Mouse (Mus musculus): ENCODE measurements around the gene Shisal2a. TPM values are rescaled to one million over a fixed set of nuclear protein-coding genes. Genes with fewer than 3 reads are reported as not detected.

Gene Shisal2a
- polyA plus RNA-seq, 1 experiment: 1.4 TPM

GRCm38 (mm10) chr4:108403861-108404635 lies 20.9 kb upstream of the Shisal2a start:
- H3K27me3 ChIP-seq (ENCODE audit: control insufficient read depth, insufficient read depth, low read length, poor library complexity, severe bottlenecking): no peaks in the 10 kb centered on the region
- H3K4me1 ChIP-seq (ENCODE audit: control insufficient read depth, insufficient read depth, low read length): peaks cover 6% of the 10 kb centered on the region
- H3K4me3 ChIP-seq (ENCODE audit: low read depth, low read length): no peak overlapping the region
- no peak overlapping the region for H3K9ac ChIP-seq (ENCODE audit: low read depth, poor library complexity, severe bottlenecking)
- TF ChIP-seq EP300 (IDR thresholded peaks at IDR 0.05; ENCODE audit: insufficient read depth, low read depth, low read length): no peak
- no peak for TF ChIP-seq POLR2A (IDR thresholded peaks at IDR 0.05; ENCODE audit: insufficient read depth, low read length)
- TF ChIP-seq CTCF (IDR thresholded peaks at IDR 0.05; ENCODE audit: low read depth, low read length): no peak
- H3K9me3 ChIP-seq (replicated peaks; ENCODE audit: control insufficient read depth, insufficient read depth, low read length, poor library complexity, severe bottlenecking): no peaks in the 10 kb centered on the region
- no peaks in the 10 kb centered on the region for H3K36me3 ChIP-seq (ENCODE audit: control insufficient read depth, insufficient read depth, low read length, poor library complexity, severe bottlenecking)
- no peak overlapping the region for H3K27ac ChIP-seq (ENCODE audit: insufficient read depth, low read length)

- Histone ChIP-seq H3K9me3 (replicated peaks; ENCODE audit: control insufficient read depth, insufficient read depth, low read length, poor library complexity, severe bottlenecking) (no peaks in the 10 kb centered on the region), H3K4me1 (ENCODE audit: control insufficient read depth, insufficient read depth, low read length) (no peaks in the 10 kb centered on the region), H3K27me3 (ENCODE audit: control insufficient read depth, insufficient read depth, low read length, poor library complexity, severe bottlenecking) (no peaks in the 10 kb centered on the region), H3K27ac (ENCODE audit: insufficient read depth, low read length) (no peak overlapping the region), H3K36me3 (ENCODE audit: control insufficient read depth, insufficient read depth, low read length, poor library complexity, severe bottlenecking) (no peaks in the 10 kb centered on the region), H3K4me3 (ENCODE audit: low read depth, low read length) (no peak overlapping the region), H3K9ac (ENCODE audit: low read depth, poor library complexity, severe bottlenecking) (no peak overlapping the region)
- no peak for TF ChIP-seq POLR2A (IDR thresholded peaks at IDR 0.05; ENCODE audit: insufficient read depth, low read length)
- no peak for TF ChIP-seq CTCF (IDR thresholded peaks at IDR 0.05; ENCODE audit: low read depth, low read length)
- no peak for TF ChIP-seq EP300 (IDR thresholded peaks at IDR 0.05; ENCODE audit: insufficient read depth, low read depth, low read length)
These were observed 17.2 kb upstream of the Shisal2a start for GRCm38 (mm10) chr4:108400395-108400794.

- peaks cover 3% of the 10 kb centered on the region for H3K4me1 ChIP-seq (ENCODE audit: control insufficient read depth, insufficient read depth, low read length)
These were observed 11.1 kb upstream of the Shisal2a start for GRCm38 (mm10) chr4:108394236-108394635.

GRCm38 (mm10) chr4:108392558-108392957 lies 9.4 kb upstream of the Shisal2a start:
- H3K36me3 ChIP-seq (ENCODE audit: control insufficient read depth, insufficient read depth, low read length, poor library complexity, severe bottlenecking): no peaks in the 10 kb centered on the region
- H3K4me3 ChIP-seq (ENCODE audit: low read depth, low read length): no peak overlapping the region
- H3K27me3 ChIP-seq (ENCODE audit: control insufficient read depth, insufficient read depth, low read length, poor library complexity, severe bottlenecking): no peaks in the 10 kb centered on the region; the same call in 1 of the 2 replicates
- TF ChIP-seq EP300 (IDR thresholded peaks at IDR 0.05; ENCODE audit: insufficient read depth, low read depth, low read length): no peak
- TF ChIP-seq CTCF (IDR thresholded peaks at IDR 0.05; ENCODE audit: low read depth, low read length): no peak
- TF ChIP-seq POLR2A (IDR thresholded peaks at IDR 0.05; ENCODE audit: insufficient read depth, low read length): no peak
- no peaks in the 10 kb centered on the region; the same call in 1 of the 2 replicates for H3K9me3 ChIP-seq (replicated peaks; ENCODE audit: control insufficient read depth, insufficient read depth, low read length, poor library complexity, severe bottlenecking)
- H3K4me1 ChIP-seq (ENCODE audit: control insufficient read depth, insufficient read depth, low read length): peaks cover 3% of the 10 kb centered on the region
- H3K9ac ChIP-seq (ENCODE audit: low read depth, poor library complexity, severe bottlenecking): no peak overlapping the region
- no peak overlapping the region for H3K27ac ChIP-seq (ENCODE audit: insufficient read depth, low read length)

More at GRCm38 (mm10) chr4:108394236-108394635, 11.1 kb upstream of the Shisal2a start:
- H3K36me3 ChIP-seq (ENCODE audit: control insufficient read depth, insufficient read depth, low read length, poor library complexity, severe bottlenecking): no peaks in the 10 kb centered on the region
- TF ChIP-seq EP300 (IDR thresholded peaks at IDR 0.05; ENCODE audit: insufficient read depth, low read depth, low read length): no peak
- TF ChIP-seq POLR2A (IDR thresholded peaks at IDR 0.05; ENCODE audit: insufficient read depth, low read length): no peak
- no peak for TF ChIP-seq CTCF (IDR thresholded peaks at IDR 0.05; ENCODE audit: low read depth, low read length)
- H3K27me3 ChIP-seq (ENCODE audit: control insufficient read depth, insufficient read depth, low read length, poor library complexity, severe bottlenecking): no peaks in the 10 kb centered on the region; the same call in 1 of the 2 replicates
- H3K27ac ChIP-seq (ENCODE audit: insufficient read depth, low read length): no peak overlapping the region
- H3K4me3 ChIP-seq (ENCODE audit: low read depth, low read length): no peak overlapping the region
- H3K9me3 ChIP-seq (replicated peaks; ENCODE audit: control insufficient read depth, insufficient read depth, low read length, poor library complexity, severe bottlenecking): no peaks in the 10 kb centered on the region; the same call in 1 of the 2 replicates
- no peak overlapping the region for H3K9ac ChIP-seq (ENCODE audit: low read depth, poor library complexity, severe bottlenecking)

- no peak overlapping the region for H3K4me3 ChIP-seq (ENCODE audit: low read depth, low read length)
- H3K27me3 ChIP-seq (ENCODE audit: control insufficient read depth, insufficient read depth, low read length, poor library complexity, severe bottlenecking): no peaks in the 10 kb centered on the region; the same call in 1 of the 2 replicates
- no peaks in the 10 kb centered on the region for H3K36me3 ChIP-seq (ENCODE audit: control insufficient read depth, insufficient read depth, low read length, poor library complexity, severe bottlenecking)
- TF ChIP-seq CTCF (IDR thresholded peaks at IDR 0.05; ENCODE audit: low read depth, low read length) (no peak), EP300 (IDR thresholded peaks at IDR 0.05; ENCODE audit: insufficient read depth, low read depth, low read length) (no peak), POLR2A (IDR thresholded peaks at IDR 0.05; ENCODE audit: insufficient read depth, low read length) (no peak)
- no peaks in the 10 kb centered on the region; the same call in 1 of the 2 replicates for H3K9me3 ChIP-seq (replicated peaks; ENCODE audit: control insufficient read depth, insufficient read depth, low read length, poor library complexity, severe bottlenecking)
- H3K27ac ChIP-seq (ENCODE audit: insufficient read depth, low read length): no peak overlapping the region
- H3K9ac ChIP-seq (ENCODE audit: low read depth, poor library complexity, severe bottlenecking): no peak overlapping the region
- peaks cover 6% of the 10 kb centered on the region for H3K4me1 ChIP-seq (ENCODE audit: control insufficient read depth, insufficient read depth, low read length)
These were observed 8.0 kb upstream of the Shisal2a start for GRCm38 (mm10) chr4:108391124-108391523.

- Histone ChIP-seq H3K4me1 (ENCODE audit: control insufficient read depth, insufficient read depth, low read length) (peaks cover 8% of the 10 kb centered on the region), H3K27me3 (ENCODE audit: control insufficient read depth, insufficient read depth, low read length, poor library complexity, severe bottlenecking) (no peaks in the 10 kb centered on the region), H3K36me3 (ENCODE audit: control insufficient read depth, insufficient read depth, low read length, poor library complexity, severe bottlenecking) (no peaks in the 10 kb centered on the region), H3K4me3 (ENCODE audit: low read depth, low read length) (no peak overlapping the region), H3K9ac (ENCODE audit: low read depth, poor library complexity, severe bottlenecking) (no peak overlapping the region), H3K27ac (ENCODE audit: insufficient read depth, low read length) (no peak overlapping the region), H3K9me3 (replicated peaks; ENCODE audit: control insufficient read depth, insufficient read depth, low read length, poor library complexity, severe bottlenecking) (no peaks in the 10 kb centered on the region; the same call in 1 of the 2 replicates)
- TF ChIP-seq POLR2A (IDR thresholded peaks at IDR 0.05; ENCODE audit: insufficient read depth, low read length) (no peak), EP300 (IDR thresholded peaks at IDR 0.05; ENCODE audit: insufficient read depth, low read depth, low read length) (no peak), CTCF (IDR thresholded peaks at IDR 0.05; ENCODE audit: low read depth, low read length) (no peak)
These were observed 5.6 kb upstream of the Shisal2a start for GRCm38 (mm10) chr4:108388741-108389140.

All from ES-Bruce4 (cell line).